Mouse (Mus musculus): ENCODE data around the gene B3gnt2. TPM values are rescaled to one million over a fixed set of nuclear protein-coding genes. Genes with fewer than 3 reads are reported as not detected.

The B3gnt2 gene
- 10 to 100 TPM; 11.8 to 14.8 (median 14.0) TPM for total RNA-seq (2022)

- DNase-seq (ENCODE audit: low spot score in 2 of 2) = peak in 1 of 2 experiments; percentile 20
Observed at GRCm38 (mm10) chr11:22860335-22861227, at the start of gene B3gnt2. Gene B3gnt2 (minus strand): TSS chr11:22860961.

DNA sequence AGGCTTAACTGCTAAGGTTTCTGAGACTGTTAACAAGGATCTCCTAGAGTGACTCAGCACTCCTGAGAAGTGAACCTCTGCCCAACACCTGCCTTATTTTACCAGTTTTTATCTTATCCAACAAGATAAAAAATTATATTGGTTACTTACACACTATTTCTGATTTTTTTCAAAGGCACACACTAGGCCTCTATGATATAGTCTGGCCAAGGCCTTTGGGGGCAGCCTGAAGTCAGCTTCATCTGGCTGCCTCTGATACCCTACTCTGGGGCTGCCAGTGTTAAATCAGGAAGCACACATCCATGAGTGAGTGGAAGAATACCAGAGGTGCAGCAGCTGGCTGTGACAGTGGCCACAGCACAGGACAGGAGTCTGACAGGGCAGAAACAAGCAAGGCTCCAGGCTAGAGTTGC is 45.7 kb upstream of the B3gnt2 start:
- no peak for DNase-seq (ENCODE audit: low spot score in 2 of 2)

DNA sequence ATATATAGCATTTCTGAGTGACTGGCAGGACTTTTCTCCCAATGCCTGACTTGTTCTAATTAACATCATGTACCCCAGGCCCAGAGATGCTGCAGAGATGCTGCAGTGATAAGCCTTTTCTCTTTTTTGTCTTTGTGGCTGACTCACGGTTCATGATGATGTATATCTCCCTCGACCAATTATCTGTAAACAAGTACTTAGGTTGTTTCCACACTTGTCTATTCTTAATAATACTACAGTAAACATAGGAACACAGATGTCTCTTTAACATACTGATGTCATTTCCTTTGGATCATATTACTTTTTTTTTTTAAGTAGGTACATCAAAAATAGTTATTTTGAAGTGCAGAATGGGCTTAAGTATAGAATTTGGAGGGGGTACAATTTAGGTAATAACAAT is 42.2 kb upstream of the B3gnt2 start:
- no peak for DNase-seq (ENCODE audit: low spot score in 2 of 2)

GRCm38 (mm10) chr11:22900041-22900440 is 39.3 kb upstream of the B3gnt2 start:
- DNase-seq (ENCODE audit: low spot score in 2 of 2) = no peak

GRCm38 (mm10) chr11:22897642-22898041 is 36.9 kb upstream of the B3gnt2 start:
- DNase-seq (ENCODE audit: low spot score in 2 of 2) = no peak

DNA sequence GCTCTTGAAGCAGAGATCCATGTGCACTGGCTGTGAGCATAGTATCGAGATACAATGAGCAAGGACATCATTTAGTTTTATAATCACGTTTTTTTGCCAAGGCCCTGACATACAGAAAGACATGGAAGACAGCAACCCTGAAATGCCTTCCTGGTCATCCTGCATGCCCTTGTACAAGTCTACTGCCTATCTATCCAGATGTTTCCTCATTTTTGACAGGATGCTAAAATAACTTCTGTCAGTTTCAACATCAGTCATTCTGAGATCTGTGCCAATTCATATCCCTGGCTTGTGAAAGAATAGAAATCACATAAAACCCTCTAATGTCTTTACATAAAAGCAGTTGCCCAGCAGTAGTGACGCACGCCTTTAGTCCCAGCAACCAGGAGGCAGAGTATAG is 36.4 kb upstream of the B3gnt2 start:
- DNase-seq (ENCODE audit: low spot score in 2 of 2) = no peak

- DNase-seq (ENCODE audit: low spot score in 2 of 2) = no peak
Observed at GRCm38 (mm10) chr11:22893075-22893474, 32.3 kb upstream of the B3gnt2 start.

DNA sequence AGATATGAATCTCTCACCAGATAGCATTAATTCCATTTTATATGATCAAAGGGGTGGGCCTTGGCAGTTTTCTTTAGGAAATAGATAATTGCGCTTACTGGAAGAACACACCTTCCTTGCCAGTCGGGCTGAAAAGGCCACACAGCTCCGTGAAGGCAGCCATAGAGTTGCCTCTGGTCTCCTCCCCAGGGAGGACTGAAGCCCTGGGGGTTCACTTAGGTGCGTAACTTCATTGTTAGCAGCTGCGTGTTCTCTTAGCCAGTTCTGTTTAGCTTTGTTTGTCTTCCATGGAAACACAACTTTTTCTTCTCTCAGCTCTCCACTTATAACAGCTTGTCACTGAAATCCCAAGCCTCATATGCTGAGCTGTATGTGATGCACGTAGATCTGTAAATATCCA is 31.7 kb upstream of the B3gnt2 start:
- DNase-seq (ENCODE audit: low spot score in 2 of 2) = no peak

DNA sequence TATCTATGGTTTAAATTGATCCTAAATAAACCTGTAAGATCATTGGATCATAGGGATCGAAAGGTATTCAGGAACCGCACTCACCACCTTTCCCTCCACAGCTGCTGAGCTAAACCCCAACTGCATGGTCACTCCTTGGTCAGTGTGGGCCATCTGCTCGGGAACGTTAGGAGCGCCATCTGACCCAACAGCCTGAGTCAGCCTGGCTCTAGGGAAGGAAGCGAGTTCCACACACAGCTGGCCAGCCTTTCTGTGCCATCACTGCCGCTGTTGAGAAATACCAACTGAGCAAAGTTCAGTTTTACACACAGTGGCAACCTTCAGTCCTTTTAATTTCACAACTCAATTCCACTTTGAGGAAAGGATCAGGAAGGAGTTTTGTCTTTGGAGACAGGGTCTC is 31.1 kb upstream of the B3gnt2 start:
- DNase-seq (ENCODE audit: low spot score in 2 of 2) = no peak

GRCm38 (mm10) chr11:22891242-22891641 is 30.5 kb upstream of the B3gnt2 start:
- no peak for DNase-seq (ENCODE audit: low spot score in 2 of 2)

DNA sequence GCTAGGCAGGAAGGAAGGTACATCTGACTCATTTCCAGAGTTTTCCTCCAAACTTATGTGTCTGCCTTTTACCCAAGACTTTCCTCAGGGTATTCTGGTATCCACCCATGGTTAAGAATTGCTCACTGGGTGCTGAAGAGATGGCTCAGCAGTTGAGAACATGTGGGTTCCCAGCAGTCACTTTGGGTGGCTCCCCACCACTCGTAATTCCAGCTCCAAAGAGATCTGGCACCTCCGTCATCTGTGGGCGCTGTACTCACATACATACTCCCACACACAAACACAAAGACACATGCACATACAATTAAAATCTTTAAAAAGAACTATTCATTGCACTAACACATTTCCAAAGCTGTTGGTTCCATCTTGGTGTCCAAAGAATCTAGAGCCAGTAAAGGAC is 28.5 kb upstream of the B3gnt2 start:
- DNase-seq (ENCODE audit: low spot score in 2 of 2) = peak; percentile 25 to 32

- no peak for DNase-seq (ENCODE audit: low spot score in 2 of 2)
Observed at GRCm38 (mm10) chr11:22886991-22887390, 26.2 kb upstream of the B3gnt2 start.

DNA sequence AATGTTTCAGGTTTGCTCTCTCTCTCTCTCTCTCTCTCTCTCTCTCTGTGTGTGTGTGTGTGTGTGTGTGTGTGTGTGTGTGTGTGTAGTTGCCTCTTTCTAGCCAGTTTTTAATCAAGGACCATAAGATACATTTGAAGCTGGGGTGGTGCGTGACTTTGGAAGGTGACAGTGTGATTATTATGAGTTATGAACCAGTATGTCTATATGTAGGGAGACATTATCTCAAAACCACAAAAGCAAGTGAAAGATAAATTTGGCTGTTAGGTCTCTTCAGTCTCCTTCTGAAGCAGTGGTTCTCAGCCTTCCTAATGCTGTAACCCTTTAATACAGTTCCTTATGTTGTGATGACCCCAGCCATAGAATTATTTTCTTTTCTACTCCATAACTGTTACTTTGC is 24.6 kb upstream of the B3gnt2 start:
- DNase-seq (ENCODE audit: low spot score in 2 of 2) = no peak

DNA sequence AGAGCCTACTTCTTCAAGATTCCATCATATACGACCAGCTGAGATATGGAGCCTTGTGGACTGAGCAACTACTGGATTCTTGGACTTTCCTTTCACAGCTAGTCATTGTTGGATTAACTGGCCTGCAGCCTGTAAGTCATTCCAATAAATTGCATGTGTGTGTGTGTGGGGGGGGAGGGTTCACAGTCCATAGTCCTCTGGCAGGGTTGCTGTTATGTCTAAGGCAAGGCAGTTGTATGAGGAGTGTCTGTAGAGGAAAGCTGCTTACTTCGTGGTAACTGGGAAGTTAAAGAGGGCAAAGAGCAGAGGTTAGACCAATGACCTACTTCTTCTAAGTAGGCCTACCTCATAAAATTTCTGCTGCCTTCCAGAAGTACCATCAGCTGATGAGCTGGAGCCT is 22.9 kb upstream of the B3gnt2 start:
- no peak for DNase-seq (ENCODE audit: low spot score in 2 of 2)

DNA sequence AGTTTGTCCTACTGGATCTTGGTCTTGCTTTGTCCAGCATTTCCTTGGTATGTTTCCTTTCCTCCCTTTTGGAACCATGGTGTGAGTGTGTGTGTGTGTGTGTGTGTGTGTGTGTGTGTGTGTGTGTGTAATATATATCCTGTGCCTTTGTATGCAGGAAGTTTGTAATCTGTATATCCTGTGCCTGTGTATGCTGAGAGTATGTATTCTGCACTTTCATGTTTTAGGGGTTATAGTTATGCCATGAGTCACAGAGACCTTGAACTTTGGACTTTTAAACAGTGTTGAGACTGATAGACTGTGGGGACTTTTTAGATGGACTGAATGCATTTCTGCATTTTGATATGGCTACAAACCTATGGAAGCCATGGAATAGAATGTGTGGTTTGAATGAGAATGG is 22.2 kb upstream of the B3gnt2 start:
- DNase-seq (ENCODE audit: low spot score in 2 of 2) = no peak

- no peak for DNase-seq (ENCODE audit: low spot score in 2 of 2)
Observed at GRCm38 (mm10) chr11:22880383-22881172, 19.8 kb upstream of the B3gnt2 start.

DNA sequence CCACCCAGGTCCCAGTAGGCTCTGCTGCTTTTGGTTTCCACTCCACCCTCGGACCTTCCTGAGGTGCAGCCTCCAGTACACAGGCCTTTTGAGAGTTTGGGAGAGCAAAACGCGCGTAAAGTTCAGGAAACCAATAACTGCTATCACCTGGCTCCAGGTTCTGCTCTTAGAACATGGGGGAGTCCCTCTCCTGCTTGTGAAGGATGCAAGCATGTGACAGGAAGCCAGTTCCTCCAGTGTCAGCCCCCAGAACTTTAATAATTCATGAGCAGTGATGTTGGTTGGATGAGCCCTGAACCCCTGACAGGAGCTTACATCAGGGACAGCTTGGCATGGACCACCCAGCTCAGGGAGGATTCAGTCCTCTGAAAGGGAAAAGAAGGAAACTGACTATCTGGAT is 18.9 kb upstream of the B3gnt2 start:
- no peak for DNase-seq (ENCODE audit: low spot score in 2 of 2)

GRCm38 (mm10) chr11:22876680-22877330 is 16.0 kb upstream of the B3gnt2 start:
- DNase-seq (ENCODE audit: low spot score in 2 of 2) = no peak

GRCm38 (mm10) chr11:22875279-22875678 is 14.5 kb upstream of the B3gnt2 start:
- no peak for DNase-seq (ENCODE audit: low spot score in 2 of 2)

DNA sequence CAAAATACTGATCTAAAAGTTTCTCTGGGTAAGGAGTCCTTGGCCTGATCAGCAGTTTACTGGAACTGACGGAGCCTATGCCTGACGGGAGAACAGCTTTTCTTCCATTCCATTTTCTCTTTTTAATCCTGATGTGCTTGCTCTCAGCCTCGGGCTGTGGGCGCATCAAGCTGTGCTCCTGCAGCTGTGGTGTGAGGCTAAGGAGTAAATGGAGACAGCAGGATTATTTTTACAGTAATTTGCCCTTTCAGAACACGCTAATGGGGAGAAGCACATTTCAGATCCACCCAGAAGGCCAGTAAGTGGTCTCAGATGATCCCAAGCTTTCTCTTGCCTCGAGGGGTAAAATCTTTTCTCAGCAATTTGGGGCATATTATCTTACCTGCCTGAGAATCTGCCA is 14.0 kb upstream of the B3gnt2 start:
- DNase-seq (ENCODE audit: low spot score in 2 of 2) = no peak

DNA sequence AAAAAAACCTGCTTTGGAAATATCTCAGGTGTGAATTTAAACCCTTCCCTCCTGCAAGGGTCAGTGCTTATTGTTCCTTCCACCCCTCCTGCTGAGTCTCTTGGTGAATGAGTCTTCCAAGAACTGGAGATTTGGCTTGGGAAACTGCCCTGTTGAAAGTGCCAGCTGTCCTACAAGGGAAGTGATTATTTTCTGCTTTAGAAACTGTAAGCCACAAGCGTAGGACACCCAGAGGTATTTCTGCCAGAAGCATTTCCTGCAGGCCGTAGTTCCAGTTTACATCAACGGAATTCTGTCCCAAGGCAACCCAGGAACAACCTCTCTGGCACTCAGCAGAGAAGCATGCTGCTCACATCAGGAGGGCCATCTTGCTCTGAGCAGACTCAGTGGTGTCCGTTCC is 12.6 kb upstream of the B3gnt2 start:
- DNase-seq (ENCODE audit: low spot score in 2 of 2) = no peak

GRCm38 (mm10) chr11:22872307-22872680 is 11.5 kb upstream of the B3gnt2 start:
- no peak for DNase-seq (ENCODE audit: low spot score in 2 of 2)

Data from layer of hippocampus, adult 8-10 months (tissue).